In the genomic region with DNA sequence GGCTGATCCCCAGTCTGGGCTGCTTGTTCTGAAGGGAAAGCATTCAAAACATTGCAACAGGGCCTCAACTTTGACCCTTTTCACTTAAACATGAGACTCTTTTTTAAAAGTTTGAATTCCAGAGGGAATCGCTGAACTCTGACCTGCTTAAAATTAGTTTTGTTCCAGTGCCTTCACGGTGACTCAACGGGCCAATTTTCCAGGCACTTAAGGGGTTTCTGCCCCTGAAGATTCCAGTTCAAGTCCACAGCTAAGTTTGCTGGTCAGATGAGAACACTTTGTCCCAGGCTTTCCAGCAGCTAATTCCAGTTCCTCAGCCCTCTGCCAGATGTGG, we compare ENCODE assay signal across 8 mouse cellular contexts. TPM values are rescaled to one million over a fixed set of nuclear protein-coding genes. Genes with fewer than 3 reads are reported as not detected.
DNase-seq lines count a peak whose midpoint lies in the region; ATAC-seq and TF ChIP-seq lines count a peak whose summit lies in the region.
"Had no signal": no experiment of that assay in that cellular context is flagged by ENCODE, and none has a peak within 500 bp of the region (broad histone marks: within the 10 kb centered on the region; RNA-seq: fewer than 3 reads in every experiment).

No protein-coding gene starts in this region.

- DNase-seq in liver, adult 2 months (ENCODE audit: extremely low read depth, low read depth, low spot score), result peak; percentile 90
- no peak for DNase-seq in heart, postnatal 0 days (ENCODE audit: low spot score)
- peak; percentile 13 to 73 for DNase-seq in kidney, postnatal 36 days
- DNase-seq in layer of hippocampus, postnatal 36 days, result no peak
- DNase-seq in left cerebral cortex, adult 18-20 months (ENCODE audit: low spot score in 2 of 2), result no peak
- DNase-seq: cerebellum, adult 2 months had no signal

- TF ChIP-seq CTCF in liver, adult 2 months (IDR thresholded peaks at IDR 0.05; ENCODE audit: low read depth, low read length), result no peak
- no peak for TF ChIP-seq CTCF in heart, postnatal 0 days (IDR thresholded peaks at IDR 0.05; ENCODE audit: low read depth)

- H3K27ac ChIP-seq in liver, adult 2 months (replicated peaks; ENCODE audit: insufficient read depth, low read depth, low read length), result peak overlapping the region; percentile 97
- no peak overlapping the region for H3K27ac ChIP-seq in liver, embryonic 12.5 days
- H3K27ac ChIP-seq in heart, postnatal 0 days (ENCODE audit: low read depth), result peak overlapping the region; percentile 20; the same call in 1 of the 2 replicates
- peak overlapping the region; percentile 57 for H3K27ac ChIP-seq in stomach, embryonic 15.5 days

- no peak for TF ChIP-seq EP300 in heart, postnatal 0 days (IDR thresholded peaks at IDR 0.05; ENCODE audit: low read depth)

- ATAC-seq in liver, embryonic 12.5 days, result no peak
- ATAC-seq in heart, postnatal 0 days (ENCODE audit: insufficient read depth, low read depth), result no peak
- no peak for ATAC-seq in stomach, embryonic 15.5 days (ENCODE audit: insufficient read depth, low FRiP score, low read depth)

- H3K79me2 ChIP-seq in liver, adult 2 months (ENCODE audit: control insufficient read depth, insufficient read depth, low read length), result peaks cover 2% of the 10 kb centered on the region; the same call in 1 of the 2 replicates

- no peak overlapping the region for H3K4me2 ChIP-seq in liver, embryonic 12.5 days
- no peak overlapping the region for H3K4me2 ChIP-seq in heart, postnatal 0 days (ENCODE audit: low read depth, low read length)
- H3K4me2 ChIP-seq in stomach, embryonic 15.5 days, result no peak overlapping the region

- H3K4me3 ChIP-seq in liver, adult 2 months (ENCODE audit: insufficient read depth, low read depth, low read length), result no peak overlapping the region
- no peak overlapping the region for H3K4me3 ChIP-seq in liver, embryonic 12.5 days
- H3K4me3 ChIP-seq in heart, postnatal 0 days (ENCODE audit: low read depth, low read length), result no peak overlapping the region
- no peak overlapping the region for H3K4me3 ChIP-seq in stomach, embryonic 15.5 days (replicated peaks)

- H3K27me3 ChIP-seq in liver, adult 2 months (ENCODE audit: control insufficient read depth, insufficient read depth, low read length), result no peaks in the 10 kb centered on the region
- H3K27me3 ChIP-seq in liver, embryonic 12.5 days (replicated peaks), result no peaks in the 10 kb centered on the region
- H3K27me3 ChIP-seq in heart, postnatal 0 days (ENCODE audit: control insufficient read depth, insufficient read depth, low read length), result no peaks in the 10 kb centered on the region
- no peaks in the 10 kb centered on the region for H3K27me3 ChIP-seq in stomach, embryonic 15.5 days (replicated peaks)

- WGBS in liver, adult 2 months, result 10% methylated on average over 3 of the region's 3 CpGs
- 52% methylated on average over 3 of the region's 3 CpGs for WGBS in liver, embryonic 12.5 days (ENCODE audit: insufficient replicate concordance)
- 57% methylated on average over 3 of the region's 3 CpGs for WGBS in heart, postnatal 0 days
- WGBS in stomach, embryonic 15.5 days, result 26% methylated on average over 3 of the region's 3 CpGs

- H3K4me1 ChIP-seq in liver, adult 2 months (ENCODE audit: control insufficient read depth, insufficient read depth, low read length), result peaks cover 10% of the 10 kb centered on the region
- peaks cover 12% of the 10 kb centered on the region; the same call in 1 of the 2 replicates for H3K4me1 ChIP-seq in liver, embryonic 12.5 days
- H3K4me1 ChIP-seq in heart, postnatal 0 days (ENCODE audit: control insufficient read depth, insufficient read depth), result peaks cover 2% of the 10 kb centered on the region; the same call in 1 of the 2 replicates
- 0 out of 2 replicates have a peak, but pooled peaks cover 5% of the 10 kb centered on the region for H3K4me1 ChIP-seq in stomach, embryonic 15.5 days

- 0 out of 2 replicates have a peak, but pooled peaks cover 4% of the 10 kb centered on the region for H3K9me3 ChIP-seq in liver, embryonic 12.5 days (replicated peaks)
- H3K9me3 ChIP-seq in heart, postnatal 0 days (replicated peaks; ENCODE audit: control insufficient read depth, low read length), result no peaks in the 10 kb centered on the region
- H3K9me3 ChIP-seq in stomach, embryonic 15.5 days, result no peaks in the 10 kb centered on the region

- no peak overlapping the region; the same call in 1 of the 2 replicates for H3K9ac ChIP-seq in liver, adult 2 months (ENCODE audit: low read depth, low read length)
- H3K9ac ChIP-seq in liver, embryonic 12.5 days, result no peak overlapping the region
- no peak overlapping the region for H3K9ac ChIP-seq in heart, postnatal 0 days (replicated peaks; ENCODE audit: low read depth, low read length)
- no peak overlapping the region for H3K9ac ChIP-seq in stomach, embryonic 15.5 days

- TF ChIP-seq POLR2A in liver, adult 2 months (IDR thresholded peaks at IDR 0.05; ENCODE audit: extremely low read depth, insufficient read depth, low read length), result no peak

- no peaks in the 10 kb centered on the region for H3K36me3 ChIP-seq in liver, adult 2 months (ENCODE audit: control insufficient read depth, insufficient read depth, low read length)
- no peaks in the 10 kb centered on the region for H3K36me3 ChIP-seq in liver, embryonic 12.5 days
- H3K36me3 ChIP-seq in heart, postnatal 0 days (replicated peaks; ENCODE audit: control insufficient read depth, insufficient read depth, low read length), result no peaks in the 10 kb centered on the region
- no peaks in the 10 kb centered on the region for H3K36me3 ChIP-seq in stomach, embryonic 15.5 days

RNA-seq across cellular contexts. Expression of gene Sox5, which starts 27.8 kb away (rescaled TPM):
- total RNA-seq in liver, adult 2 months (2014; rRNA removed), result 31.6 and 37.5 TPM in 2 replicates
- polyA plus RNA-seq in liver, adult 2 months (2012; rRNA removed), result 6.7 and 7.5 TPM in 2 replicates
- polyA plus RNA-seq in liver, embryonic 12.5 days (2016; fragmentation: Nextera tagmentation; extraction: Ambion mirVana), result 5.9 and 6.2 TPM in 2 replicates
- 1.6 and 2.1 TPM in 2 replicates for total RNA-seq in heart, postnatal 0 days (2014; rRNA removed; ENCODE audit: low replicate concordance)
- 3.2 and 3.7 TPM in 2 replicates for polyA plus RNA-seq in heart, postnatal 0 days (2015; fragmentation: Nextera tagmentation; extraction: Ambion mirVana)
- polyA plus RNA-seq in stomach, embryonic 15.5 days (2015; fragmentation: Nextera tagmentation; extraction: Ambion mirVana), result 22.4 and 25.5 TPM in 2 replicates
- 10 to 100 TPM; 28.7 to 41.6 TPM for total RNA-seq in layer of hippocampus, postnatal 36 days (2021)
- 10 to 100 TPM; 49.5 to 54.4 TPM for total RNA-seq in left cerebral cortex, adult 18-20 months (2021)

Comparison
In these comparisons a context has a peak if more than half of its experiments do, and no peak if none do; other contexts are left out.
1. DNase-seq: peak in liver, adult 2 months (single experiment) and kidney, postnatal 36 days (2 of 2); none in heart, postnatal 0 days (single experiment), layer of hippocampus, postnatal 36 days (0 of 2) and left cerebral cortex, adult 18-20 months (0 of 2).